Mouse (Mus musculus) ovary, adult 18-20 months (tissue): ENCODE results near the gene Gdf3.
"Not testable (repeated sequence)": the region's sequence is repeated elsewhere in the genome, so short reads cannot be mapped to it uniquely, and the experiment has no call there.

Experiments
- DNase-seq: peaks from one replicate; pipeline ENCODE4 v3.0.0; 2022; ENCODE audit warnings: low spot score, mixed read lengths

Gdf3 gene

DNA sequence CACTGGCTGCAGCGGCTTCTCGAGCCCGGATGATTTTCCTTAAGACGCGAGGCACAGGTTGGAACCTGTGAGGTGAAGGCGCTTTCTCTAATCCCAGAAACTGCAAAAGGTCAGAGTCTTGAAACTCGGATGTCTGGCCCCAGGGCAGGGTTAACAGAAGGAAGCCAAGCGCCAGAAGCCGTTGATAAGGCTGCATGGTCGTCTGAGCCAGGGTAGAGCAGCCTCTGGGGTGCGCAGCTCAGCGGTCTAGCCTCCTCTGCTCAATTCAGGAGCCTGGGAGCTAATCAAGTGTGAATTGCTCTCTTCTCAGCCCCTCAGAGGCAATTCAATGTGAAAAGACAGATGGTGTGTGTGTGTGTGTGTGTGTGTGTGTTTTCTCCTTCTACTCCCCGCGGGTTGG, at the start of gene Gdf3:
Gene Gdf3, minus strand, starts transcription at position 317 of the 400 bp plus-strand sequence.
- DNase-seq = no peak

DNA sequence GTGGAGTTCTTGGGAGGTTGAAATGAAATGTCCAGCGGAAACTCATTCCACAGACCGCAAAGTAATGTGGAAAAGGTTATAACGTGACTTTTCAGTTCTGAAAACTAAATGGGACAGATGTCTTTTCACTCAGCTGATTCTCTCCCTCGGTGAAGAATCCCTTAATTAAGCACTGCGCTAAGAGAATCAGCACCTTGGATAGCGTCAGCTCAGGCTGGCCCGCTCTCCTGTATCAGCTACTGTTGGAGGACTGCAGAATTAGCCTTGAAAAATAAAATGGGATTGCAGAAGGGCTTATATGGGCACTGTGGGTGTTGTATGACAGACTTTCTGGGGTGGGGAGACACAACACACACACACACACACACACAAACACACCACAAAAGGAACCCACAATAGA, 49.7 kb upstream of the Gdf3 start:
- DNase-seq = no peak

DNA sequence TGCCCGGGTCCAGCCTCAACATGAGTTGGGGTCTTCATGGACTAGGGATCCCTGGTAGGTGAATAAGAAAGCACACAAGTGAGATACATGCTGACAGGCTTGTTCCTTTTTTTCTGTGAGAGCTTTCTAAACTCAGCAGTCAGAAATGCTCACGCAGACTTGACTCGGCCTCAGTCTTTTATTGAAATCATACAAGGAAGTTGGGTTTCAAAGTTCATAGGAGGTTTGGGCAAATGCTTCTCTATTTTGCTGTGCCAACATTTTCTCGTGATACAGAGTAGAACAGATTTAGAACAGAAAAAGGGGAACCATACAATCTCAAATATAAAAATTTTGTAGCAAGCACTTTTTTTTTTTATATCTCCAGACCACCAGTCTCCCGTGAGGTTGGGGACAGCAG, 47.7 kb upstream of the Gdf3 start:
- DNase-seq = no peak

DNA sequence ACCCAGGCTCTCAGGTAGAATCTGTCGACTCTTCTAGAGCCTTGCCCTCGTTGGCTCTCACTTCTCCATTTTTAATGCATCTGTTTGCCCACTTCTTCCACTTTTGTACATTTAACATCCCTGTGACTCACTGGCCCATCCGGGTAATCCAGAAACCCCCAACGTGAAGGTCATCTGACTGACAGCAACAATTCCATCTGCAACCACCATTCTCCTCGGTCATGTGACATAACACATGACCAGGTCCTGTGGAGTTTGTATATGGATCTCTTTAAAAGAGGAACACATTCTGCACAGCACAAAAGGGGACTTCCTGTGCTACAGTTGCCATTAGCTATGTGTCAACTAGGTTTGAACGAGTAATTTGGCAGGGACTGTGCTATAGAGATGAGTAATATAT, 44.4 kb upstream of the Gdf3 start:
- DNase-seq = no peak

DNA sequence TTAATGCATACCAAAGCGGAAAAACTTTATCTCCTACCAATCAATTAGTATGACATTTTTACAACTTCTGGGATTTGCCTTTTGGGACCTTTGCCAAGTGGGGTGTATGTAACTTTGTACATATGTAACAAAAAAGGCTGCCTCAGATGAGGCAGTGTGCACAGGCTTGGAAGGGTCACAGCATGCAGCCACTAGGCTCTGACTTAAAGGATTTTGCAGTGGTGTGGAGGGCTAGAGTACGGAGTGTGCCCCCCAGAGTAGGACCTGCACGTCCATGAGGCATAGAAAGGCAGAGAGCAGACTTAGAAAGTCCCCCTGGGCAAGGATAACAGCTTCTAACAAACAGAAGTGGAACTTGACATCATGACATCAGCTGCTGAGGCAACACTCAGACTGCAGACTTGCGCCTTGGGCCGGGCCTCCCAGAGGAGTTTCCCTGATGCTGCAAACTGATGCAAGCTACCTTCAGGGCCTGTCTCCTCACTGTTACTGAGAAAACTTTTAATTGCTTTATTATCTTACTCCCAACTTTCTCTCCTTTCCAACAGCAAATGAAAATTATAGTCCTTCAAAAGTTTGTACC, 40.6 kb upstream of the Gdf3 start:
- DNase-seq = no peak

DNA sequence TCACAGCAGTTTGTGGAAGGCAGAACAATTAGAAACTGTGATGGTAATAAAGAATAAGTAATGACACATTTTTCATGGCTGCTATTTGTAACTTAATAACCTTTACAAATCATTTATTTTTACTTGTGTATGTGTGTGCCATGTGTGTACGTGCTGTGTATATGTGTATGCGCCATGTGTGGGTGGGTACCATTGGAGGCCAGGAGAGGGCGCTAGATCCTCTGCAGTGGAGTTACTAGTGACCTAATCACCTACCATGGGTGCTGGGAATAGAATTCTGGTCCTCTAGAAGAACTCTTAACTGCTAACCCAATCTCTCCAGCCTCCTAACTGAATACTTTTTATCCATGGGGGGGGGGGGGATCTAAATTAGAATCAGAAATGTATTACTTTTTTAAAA, 40.0 kb upstream of the Gdf3 start:
- no peak for DNase-seq

DNA sequence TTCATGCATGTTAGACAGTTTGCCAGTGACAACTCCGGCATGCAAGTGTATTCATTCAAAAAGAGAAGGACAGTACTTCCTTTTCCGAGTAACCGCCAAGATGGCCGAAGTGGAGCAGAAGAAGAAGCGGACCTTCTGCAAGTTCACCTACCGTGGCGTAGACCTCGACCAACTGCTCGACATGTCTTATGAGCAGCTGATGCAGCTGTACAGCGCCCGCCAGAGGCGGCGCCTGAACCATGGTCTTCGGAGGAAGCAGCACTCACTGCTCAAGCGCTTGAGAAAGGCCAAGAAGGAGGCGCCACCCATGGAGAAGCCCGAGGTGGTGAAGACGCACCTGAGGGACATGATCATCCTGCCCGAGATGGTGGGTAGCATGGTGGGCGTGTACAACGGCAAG, 34.3 kb upstream of the Gdf3 start:
- DNase-seq = not testable (repeated sequence)

DNA sequence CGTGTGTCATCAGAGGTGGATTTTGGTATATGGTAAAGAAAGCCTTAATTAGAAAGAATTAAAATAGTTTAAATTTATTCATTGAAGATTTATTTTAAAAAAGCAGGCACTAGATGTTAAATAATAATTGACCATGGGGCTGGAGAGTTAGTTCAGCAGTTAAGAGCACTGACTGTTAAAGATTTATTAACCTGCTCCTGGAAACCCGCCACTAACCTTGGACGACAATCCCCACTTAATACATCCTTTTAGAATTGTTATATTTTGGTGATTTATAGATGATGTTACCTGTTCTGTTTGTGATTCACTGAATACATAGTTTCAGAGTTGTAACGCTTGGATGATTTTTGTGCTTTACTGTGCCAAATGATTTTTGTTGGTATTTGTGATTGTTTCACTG, 27.7 kb upstream of the Gdf3 start:
- not testable (repeated sequence) for DNase-seq

DNA sequence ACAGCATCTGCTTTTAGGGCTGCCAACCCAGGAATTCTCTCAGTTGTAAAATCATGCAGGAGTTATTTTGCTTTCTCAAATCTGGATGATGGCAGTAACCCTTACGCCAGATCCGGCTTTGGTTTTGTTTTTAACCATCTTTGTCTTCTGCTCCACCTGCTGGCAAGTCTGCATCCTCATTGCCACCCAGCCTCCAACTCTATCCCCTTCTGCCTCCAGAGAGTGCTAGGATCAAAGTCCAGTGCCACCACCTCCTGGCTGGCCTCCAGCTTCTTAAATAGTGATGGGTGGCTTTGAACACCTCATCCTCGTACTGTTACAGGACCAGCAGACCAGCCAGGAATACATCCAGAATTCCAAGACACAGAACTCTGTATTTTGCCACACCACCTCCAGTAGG, 26.8 kb upstream of the Gdf3 start:
- no peak for DNase-seq

DNA sequence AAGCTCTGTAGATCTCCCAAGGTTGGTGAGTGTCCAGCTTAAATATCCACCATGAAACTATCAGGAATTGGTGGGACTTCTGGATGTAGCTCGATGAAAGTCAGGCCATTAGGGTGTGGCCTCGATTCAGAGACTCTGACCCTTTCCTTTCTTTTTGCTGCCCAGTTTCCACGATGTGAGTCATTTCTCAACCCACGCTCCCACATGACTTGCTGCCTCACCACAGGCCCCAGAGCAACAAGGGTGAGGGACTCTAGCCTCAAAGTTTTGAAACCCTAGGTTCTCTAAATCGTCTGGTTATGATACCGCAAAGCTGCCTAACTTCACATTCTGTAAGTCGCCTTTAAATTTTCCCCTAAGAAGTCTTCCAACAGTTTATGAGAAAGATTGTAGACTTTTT, 25.4 kb upstream of the Gdf3 start:
- DNase-seq = no peak

DNA sequence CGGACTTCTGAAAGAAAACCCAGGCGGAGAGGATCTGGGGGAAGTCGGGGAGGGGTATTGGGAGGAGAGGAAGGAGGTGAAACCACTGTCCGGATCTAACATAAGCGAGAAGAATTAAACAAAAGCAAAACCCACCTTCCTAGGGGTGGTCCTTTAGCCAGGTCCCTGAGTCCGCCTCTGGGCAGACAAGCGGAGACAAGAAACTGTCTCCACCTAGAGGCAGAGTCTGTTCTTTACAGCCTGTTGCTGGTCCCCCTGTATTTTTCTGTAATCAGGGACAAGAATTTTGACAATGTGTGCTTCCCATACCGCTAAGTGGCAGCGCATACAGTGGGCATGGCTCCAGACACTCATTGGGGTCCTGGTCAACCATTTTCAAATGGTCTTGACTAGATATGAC, 23.5 kb upstream of the Gdf3 start:
- DNase-seq = no peak

DNA sequence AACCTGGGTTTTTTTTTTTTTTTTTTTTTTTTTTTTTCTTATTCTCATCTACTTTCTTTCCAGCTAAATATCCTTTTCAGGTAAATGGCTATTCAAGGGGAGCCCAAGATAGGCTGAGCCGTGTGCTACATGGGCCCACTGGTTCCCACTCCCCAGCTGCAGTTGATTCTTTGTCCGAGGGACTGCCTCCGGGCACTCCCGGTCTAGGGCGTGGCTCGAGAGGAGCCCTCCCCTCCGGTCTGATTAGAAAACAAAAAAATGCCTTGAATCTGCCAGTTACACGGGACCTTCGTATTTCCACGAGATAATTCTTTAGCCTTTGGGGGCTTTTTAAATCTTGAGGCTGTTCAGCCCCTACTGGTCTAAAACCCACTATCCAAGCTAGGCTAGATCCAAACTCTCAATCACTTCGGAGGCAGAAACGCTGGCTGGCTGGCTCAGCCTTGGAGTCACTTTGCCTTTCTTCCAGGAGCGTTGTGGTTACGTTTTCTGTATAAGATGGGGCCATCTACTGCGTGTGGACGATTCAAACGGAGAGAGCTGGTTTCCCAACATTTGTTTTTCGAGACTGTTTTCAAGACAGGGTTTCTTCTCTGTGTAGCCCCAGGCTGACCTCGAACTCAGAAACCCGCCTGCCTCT, 17.7 kb upstream of the Gdf3 start:
- DNase-seq = no peak

DNA sequence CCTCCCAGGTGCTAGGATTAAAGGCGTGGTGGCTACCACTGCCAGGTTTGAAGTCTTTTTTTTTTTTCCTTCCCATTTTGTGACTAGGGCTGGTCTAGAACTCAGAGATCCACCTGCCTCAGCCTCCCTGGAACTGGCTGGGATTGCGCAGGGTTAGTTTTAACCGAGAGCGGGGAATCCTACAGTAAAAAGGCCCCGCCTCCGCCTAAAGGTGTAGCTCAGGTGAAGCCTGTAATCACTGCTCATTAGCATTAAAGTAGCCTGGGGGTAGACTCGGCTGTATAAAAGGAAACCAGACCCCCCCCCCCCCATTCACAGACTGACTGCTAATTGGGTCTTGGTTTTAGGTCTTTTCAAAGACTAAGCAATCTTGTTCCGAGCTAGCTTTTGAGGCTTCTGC, 16.2 kb upstream of the Gdf3 start, which contains the start of gene Dppa3:
Gene Dppa3, plus strand, starts transcription at position 301 of the 400 bp plus-strand sequence.
- no peak for DNase-seq

DNA sequence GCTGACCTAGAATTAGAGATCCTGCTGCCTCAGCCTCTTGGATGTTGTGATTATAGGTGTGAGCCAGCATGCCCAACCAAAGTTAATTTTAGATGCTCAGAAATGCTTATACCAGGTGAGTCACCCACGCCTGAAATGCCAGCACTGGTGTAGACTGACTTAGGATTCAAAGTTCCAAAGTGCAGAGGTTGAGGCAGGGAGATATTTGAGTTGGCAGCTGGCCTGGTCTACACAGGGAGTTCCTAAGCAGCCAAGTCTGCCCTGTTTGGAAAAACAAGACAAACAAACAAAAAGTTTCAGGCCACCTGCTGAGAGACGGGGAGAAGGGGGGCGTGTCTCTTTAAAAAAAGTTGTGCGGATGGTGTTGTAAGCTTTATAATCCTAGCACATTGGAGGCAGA, 15.3 kb upstream of the Gdf3 start:
- no peak for DNase-seq

DNA sequence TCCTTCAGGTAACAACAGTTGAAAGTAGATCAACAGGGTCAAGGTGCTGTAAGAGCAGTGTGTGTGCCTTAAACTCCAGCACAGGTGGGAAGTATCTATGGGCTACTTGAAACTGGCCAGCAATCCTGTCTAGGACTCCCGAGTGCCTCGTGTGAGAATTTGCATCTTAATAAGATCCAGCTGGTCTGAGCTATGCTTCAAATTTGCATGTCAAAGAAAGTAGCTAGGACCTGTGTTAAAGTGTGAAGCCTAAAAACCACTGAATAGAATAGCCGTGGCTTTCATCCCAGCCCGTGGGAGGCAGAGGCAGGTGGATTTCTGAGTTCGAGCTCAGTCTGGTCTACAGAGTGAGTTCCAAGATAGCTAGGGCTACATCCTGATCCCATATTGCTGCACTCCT, 14.6 kb upstream of the Gdf3 start:
- DNase-seq = no peak

DNA sequence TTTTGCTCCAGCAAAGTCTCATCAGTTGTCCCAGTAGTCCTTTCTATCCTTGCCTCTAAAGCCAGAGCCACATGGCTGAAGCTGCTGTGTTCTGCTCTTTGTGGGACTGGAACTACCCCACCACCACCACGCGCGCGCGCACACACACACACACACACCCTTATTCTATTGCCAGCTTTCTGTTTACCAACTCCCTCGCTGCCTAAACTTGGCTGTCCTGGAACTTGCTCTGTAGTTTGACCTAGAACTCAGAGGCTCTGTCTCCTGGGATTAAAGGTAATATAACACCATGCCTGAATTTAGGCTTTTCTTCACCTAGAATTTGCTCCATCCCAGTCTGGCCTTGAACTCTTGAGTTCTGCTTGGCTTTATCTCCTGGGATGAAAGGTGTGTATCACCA, 11.2 kb upstream of the Gdf3 start:
- no peak for DNase-seq

DNA sequence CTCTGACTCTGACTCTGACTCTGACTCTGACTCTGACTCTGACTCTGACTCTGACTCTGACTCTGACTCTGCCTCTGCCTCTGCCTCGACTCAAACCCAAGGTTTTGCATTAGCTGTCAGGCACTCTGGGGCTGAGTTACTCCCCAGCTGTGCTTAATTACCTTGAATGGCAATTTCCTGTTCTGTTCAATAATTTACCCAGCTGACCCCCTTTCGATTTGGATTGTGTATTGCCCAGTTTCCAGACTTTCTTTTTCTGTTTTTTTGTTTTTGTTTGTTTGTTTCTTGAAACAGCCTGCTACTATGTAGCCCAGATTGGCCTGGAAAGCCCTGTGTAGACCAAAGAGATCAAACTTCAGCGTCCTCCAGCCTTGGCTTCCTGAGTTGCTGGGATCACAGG, 6.1 kb upstream of the Gdf3 start:
- no peak for DNase-seq

DNA sequence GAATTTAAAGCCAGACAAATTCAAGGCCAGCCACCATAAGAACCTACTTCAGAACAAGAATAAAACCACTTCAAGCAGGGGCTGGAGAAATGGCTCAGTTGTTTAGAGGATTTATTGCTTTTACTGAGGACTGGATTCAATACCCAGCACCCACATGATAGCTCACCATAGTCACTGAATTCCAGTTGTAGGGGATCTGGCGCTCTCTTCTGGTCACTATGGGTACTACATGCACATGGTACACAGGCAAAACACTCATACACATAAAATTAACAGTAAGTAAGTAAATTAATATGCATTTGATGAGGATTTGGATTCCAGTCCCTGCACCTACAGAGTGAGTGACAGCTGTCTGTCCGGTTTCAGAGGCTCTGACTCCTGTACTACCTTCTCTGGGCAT, 4.2 kb upstream of the Gdf3 start:
- no peak for DNase-seq

DNA sequence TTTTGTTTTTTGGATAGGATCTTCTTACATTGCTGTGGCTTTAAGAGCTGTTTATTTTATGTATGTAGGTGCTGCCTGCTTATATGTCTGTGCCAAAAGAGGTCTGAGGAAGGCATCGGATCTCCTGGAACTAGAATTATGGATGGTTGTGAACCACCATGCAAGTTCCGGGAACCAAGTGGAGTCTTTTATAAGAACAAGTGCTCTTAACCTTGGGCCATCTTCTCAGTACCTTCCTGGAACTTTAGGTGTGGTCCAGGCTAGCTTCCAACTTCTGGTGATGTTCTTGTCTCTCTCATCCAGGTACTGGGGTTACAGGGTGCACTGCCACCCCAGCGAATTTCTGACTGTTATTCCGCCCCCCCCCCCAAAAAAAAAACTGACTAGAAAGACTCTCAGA, 2.5 kb upstream of the Gdf3 start:
- no peak for DNase-seq

DNA sequence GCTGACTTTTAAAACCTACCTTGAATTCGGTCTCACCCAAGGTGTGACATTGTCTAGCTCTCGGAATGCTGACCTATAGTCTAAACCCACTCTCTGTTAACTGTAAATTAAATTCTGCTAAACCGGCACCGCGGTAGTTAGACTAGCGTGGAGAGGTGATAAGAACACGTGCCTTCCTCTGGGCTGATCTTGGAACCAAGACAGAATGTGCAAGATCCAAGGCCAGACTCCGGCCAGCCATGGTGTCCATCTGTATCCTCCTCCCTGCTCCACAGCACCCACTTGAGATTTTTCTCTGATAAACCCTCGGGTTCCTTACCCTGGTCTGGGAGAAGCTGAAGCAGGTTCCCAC, 534 bp downstream of the Gdf3 start:
- DNase-seq = no peak

DNA sequence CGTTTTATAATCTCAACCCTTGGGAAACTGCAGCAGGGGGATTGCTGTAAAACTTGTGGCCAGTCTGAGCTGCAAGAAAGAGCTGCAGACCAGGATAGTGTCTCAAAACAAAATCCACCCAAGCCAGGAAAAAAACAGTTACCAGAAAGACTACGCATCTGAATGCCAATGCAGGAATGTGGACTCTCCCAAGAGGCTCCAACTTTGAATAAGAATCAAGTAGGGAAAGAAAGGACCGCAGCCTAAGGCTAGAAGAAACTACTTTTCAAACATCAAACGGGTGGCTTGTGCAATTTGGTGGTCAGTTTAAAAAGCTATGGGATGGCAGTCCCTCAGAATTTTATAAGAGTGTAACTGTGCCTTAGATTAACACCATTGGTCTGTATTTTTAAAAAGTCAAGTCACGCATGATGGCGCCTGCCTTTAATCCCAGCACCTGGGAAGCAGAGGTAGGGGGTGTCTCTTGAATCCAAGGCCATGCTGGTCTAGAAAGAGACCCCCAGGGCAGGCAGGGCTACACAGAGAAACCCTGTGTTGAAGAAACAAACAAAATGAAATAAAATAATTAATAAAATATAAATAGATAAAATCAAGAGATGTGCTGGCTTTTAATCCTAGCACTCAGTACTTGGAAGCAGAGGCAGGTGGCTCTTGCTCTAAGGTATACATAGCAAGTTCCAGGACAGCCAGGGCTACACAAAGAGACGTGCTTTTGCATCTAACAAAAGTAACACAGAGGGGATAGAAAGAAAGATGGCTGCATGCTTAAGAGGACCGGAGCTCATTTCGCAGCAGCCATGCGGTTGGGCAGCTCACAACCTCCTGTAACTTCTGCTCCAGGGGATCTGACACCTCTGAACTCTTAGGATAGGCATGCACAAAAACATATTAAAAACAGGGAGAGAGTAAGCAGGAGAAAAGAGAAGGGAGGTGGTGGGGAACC, 1.2 kb downstream of the Gdf3 start:
- DNase-seq = no peak

DNA sequence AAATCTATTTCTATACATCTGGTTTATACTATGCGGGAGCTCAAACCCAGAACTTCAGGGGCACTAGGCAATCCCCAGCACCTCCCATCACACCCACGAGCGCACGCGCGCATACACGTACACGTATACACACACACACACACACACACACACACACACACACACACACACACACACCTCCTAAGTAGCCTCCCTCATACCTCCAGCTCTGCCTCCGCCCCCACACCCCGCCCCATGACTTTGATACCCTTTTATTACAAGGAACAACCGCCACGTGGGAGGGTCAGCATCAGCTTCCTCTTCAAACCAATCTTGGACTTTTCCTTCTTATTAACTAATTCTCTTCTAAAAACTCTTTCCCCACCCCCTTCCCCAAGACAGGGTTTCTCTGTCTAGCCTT, 2.2 kb downstream of the Gdf3 start:
- DNase-seq = no peak

DNA sequence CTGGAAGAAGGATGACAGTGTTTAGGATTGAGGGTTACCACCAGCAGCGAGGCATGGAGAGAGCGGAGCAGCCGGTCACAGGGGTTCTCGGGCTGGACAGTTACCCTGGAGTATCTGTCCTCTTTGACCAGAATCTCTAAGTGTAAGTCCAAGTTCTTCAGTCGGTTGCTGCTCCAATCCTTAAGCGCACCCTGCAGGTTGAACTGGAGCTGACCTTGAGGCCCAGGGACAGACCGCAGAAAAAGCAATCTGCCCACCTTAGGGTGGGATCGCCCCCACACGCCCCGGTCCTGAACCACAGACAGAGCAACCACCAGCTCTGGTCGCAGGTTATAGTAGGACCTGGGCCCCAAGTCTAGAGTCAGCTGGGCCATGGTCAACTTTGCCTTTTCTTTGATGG, 3.2 kb downstream of the Gdf3 start:
- DNase-seq = no peak
